Mouse (Mus musculus) bone marrow, adult 2 months (tissue): Measurements from ENCODE around the gene Exoc7.

ENCODE experiments used
- CTCF ChIP-seq: fragments of 200-500 bp; IDR thresholded peaks from 2 replicates; pipeline ENCODE4 v1.5.1; 2011; ENCODE audit warnings: low read length, control low read depth; ENCODE audit not compliant: control insufficient read depth, insufficient read depth
- POLR2A ChIP-seq: fragments of 200-500 bp; IDR thresholded peaks from 2 replicates; pipeline ENCODE4 v1.6.1; 2011; ENCODE audit warnings: low read depth, mild to moderate bottlenecking, control low read depth, low read length, borderline replicate concordance; ENCODE audit not compliant: control insufficient read depth

DNA sequence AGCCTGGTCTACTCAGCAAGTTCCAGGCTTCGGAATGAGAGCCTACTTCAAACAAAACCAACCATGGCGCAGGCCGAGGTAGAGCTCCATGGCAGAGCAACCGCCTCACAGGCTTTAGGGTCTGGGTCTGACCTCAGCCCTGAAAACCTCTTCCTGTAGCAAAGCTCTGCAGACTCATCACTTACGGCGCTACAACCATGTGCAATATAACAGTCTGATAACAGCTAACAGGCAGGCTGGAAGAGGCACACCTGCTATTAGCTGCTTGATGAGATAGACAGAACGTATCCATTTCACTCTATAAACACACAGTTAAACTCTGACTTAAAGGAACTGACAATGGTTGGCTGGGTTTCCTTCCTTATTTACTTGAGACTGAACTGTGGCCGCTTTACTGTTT lies 47.6 kb downstream of the Exoc7 start:
- TF ChIP-seq CTCF = no peak
- no peak for TF ChIP-seq POLR2A
